Mouse (Mus musculus): ENCODE data around the gene Sfxn5. TPM values are rescaled to one million over a fixed set of nuclear protein-coding genes. Genes with fewer than 3 reads are reported as not detected.

Gene Sfxn5
- total RNA-seq (2015) (6.5 and 8.4 TPM in 2 replicates), total RNA-seq (2017) (8.4 and 13.4 TPM in 2 replicates)

DNA sequence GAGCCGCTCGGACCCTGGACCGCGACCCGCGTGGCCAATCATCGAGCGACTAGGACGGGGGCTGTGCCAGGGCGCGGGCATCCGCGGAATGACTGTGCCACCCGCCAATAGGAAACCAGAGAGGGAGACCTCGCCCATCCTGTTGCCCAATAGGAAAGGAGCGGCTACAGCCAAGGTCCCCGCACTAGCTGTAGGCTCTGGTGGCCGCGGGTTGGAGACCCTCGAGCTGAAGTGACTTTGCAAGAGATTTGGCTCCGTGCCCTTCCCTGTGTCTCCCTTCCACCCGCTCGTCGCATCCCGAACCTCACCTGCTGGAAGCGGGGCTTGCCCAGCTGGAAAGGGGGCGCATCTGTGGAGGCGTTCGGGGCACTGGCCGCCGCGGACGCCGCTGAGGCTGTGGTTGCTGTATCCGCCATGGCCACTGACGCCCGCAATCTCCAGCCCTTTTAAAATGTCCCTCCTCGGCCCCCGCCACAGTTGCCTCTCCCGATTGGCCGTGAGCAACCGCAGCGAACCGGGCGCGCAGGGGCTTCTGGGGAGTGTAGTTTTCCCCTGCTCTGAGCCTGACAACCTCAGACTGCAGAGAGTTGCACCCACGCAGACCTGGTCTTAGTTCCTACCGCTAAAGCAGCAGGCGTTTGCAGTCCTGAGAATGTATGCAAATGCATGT, at the start of gene Sfxn5:
TSS of gene Sfxn5 (minus strand) at position 423 of the 670 bp plus-strand sequence.
- ATAC-seq (ENCODE audit: poor library complexity, severe bottlenecking), result peak; percentile 86

DNA sequence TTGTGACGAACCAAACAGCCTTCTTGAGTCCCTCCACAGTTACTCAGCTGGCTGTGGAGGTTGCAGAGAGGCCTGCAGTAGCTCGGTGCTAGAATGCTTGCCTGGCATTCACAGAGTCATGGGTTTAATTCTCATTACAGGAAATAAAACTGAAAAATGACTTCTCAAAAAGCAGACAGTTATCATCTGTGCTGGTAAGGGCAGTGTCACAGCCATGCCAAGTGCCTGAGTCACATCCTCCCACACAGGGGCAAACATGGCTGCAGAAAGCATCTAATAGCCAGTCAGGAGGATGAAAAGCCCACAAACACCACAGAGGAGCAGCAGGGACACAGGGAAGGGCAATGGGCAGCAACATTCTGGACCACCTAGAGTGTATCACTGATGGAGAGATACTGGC, 49.6 kb upstream of the Sfxn5 start:
- ATAC-seq (ENCODE audit: poor library complexity, severe bottlenecking), result no peak

DNA sequence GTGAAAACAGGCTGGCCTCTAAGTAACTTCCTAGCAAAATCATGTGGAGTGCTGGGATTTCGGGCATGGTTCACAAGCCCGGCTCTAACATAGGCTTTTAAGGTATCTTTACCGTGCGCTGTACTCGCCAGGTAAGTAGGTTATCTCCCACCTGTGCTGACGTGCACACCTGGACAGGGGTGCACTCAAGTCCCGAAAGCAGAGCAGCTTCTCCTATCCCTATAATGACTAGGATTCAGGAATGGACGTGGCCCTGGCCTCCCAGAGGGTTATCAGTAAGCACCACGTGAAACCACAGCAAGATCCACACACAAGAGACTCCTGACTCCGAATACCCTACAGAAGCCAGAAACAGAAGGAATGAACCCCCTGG, 48.4 kb upstream of the Sfxn5 start:
- ATAC-seq (ENCODE audit: poor library complexity, severe bottlenecking), result no peak

DNA sequence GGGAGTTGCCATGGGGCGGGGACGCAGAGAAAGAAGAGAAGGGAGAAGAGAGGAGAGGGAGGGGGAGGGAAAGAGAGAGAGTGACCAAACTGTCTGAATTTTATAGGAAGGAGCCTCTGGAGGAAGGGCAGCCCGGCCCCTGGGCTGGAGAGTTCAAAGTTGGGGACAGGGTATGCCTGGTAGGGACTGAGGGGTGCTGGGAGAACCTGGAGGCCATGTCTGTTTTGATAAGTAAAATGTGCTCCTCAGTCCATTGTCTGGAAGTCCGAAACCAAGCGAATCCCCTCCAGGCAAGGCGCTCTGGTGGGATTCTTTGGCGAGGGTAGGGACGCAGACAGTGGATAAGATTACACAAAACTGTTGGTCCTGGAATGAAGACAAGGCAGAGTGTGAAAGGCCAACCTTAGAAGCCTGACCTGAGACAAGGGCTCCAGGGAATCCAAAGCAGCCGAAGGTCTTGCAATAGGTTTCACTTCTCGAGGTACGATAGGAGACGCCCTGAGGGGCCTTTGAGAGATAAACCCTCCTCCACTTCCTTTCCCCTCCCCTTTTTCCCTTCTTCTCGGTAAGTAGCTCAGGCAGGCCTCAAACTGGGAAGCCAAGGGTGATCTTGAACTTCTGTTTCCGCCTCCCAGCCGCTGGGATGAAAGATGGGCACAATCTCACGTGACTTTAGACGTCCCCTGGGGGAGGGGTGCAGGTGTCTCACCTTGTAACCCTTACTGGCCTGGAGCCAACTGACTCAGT, 47.9 kb upstream of the Sfxn5 start:
- peak; percentile 48 for ATAC-seq (ENCODE audit: poor library complexity, severe bottlenecking)

DNA sequence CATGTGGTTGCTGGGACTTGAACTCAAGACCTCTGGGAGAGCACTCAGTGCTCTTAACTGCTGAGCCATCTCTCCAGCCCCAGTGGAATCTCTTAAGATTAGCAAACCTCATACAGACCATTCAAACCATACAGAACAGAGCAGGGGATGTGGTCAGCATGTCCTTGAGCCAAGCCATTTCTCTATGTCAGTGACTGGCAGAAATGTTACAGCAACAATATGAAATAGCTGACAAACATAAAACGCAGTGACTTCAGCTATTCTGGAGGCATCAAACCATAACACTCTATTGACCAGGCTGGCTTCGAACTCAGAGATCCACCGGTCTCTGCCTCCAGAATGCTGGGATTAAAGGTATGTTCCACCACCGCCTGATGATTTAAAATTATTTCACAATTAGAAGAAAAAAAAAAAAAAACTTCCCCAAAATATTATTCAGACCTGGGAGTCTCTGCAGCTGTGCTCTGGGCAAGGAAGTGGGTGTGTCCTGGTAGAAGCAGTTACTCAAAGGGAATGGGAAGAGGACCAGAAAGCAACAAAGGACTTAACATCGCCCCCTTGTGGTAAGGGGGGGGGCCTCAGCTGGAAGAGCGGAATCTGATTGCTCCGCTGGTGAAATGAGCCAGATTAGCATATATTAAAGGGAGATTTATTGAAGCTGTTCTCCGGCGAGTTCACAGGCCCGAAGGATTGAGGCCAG, 47.1 kb upstream of the Sfxn5 start:
- ATAC-seq (ENCODE audit: poor library complexity, severe bottlenecking), result peak; percentile 92

DNA sequence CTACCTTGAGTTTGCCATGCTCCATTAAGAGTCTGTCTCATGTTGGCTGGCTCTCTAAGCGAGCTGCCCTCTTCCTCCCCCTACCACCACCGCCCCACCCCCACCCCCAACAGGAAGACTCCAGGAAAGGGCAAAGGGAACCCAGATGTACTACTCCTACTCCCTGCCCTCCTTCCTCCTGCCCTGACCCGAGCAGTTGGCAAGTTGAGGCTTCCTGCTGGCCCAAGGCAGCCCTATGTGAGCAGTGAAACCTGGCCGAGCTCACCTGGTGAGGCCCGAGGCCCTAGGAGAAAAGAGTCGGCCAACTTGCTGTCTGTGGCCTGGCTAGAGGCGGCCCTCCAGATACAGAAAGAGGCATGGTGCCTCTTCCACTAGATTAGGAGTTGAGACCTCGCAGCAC, 45.4 kb upstream of the Sfxn5 start:
- no peak for ATAC-seq (ENCODE audit: poor library complexity, severe bottlenecking)

DNA sequence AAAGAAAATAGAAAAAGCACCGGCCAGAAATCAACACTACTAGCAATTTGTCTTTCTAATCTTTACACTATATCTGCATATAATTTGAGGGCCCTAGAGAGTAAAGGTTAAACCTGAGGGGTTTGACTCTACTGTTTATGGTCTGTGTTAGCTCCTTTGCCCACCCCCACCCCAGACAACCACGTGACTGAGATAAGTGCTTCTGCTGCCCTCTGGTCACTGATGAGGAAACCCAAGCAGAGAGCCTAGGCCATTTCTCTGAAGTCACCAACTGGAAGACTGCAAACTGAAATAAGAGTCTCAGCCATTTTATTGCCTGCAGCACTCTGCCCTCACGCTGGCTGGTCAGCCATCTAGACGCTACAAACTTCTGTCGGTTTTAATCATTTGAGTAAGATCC, 44.7 kb upstream of the Sfxn5 start:
- no peak for ATAC-seq (ENCODE audit: poor library complexity, severe bottlenecking)

DNA sequence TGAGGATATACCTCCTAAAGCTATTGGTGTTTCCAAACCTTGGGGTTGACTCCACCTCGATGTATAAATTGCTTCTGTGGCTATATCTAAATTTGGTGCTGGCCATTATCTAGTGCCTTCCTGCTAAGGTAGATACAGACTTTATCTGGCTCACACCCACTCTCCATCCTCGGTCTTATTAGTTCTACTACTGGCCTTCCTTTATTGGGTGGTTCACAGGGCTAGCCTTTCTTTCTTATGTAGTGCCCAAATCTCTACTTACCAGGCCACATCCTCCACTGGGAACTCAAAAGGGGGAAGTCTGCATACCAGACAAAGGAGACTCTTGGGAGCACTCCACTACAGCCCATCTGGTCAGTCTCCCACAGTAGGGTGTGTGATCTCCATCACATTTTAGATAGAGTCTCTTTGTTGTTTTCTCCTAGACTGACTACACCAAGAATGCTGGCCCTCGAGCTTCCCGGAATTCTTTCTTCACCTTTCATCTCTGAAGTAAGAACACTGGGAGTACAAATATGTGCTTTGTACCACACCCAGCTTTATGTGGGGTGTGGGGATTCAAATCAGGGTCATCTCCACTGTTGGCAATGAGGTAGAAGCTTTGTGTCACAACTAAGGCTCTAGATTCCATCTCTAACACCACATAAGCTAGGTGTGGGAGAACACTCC, 44.0 kb upstream of the Sfxn5 start:
- no peak for ATAC-seq (ENCODE audit: poor library complexity, severe bottlenecking)

DNA sequence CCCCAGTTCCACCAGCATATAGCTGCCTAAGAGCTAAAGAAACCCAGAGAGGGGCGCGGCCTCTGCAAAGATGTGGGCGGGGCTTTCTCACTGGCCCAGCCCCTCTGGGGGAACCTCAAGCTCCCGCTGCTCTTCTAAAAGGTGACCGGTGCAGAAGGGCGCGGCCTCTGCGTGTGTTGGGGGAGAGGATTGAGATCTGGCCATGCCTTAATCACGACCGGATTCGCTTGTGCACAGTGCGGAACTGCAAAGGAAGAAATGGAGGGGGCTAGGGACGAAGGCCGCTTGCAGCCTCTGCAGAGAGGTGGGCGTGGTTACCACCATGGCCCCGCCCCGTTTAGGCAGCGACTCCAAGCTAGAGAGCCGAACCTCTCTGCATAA, 41.5 kb upstream of the Sfxn5 start:
- peak; percentile 92 for ATAC-seq (ENCODE audit: poor library complexity, severe bottlenecking)

DNA sequence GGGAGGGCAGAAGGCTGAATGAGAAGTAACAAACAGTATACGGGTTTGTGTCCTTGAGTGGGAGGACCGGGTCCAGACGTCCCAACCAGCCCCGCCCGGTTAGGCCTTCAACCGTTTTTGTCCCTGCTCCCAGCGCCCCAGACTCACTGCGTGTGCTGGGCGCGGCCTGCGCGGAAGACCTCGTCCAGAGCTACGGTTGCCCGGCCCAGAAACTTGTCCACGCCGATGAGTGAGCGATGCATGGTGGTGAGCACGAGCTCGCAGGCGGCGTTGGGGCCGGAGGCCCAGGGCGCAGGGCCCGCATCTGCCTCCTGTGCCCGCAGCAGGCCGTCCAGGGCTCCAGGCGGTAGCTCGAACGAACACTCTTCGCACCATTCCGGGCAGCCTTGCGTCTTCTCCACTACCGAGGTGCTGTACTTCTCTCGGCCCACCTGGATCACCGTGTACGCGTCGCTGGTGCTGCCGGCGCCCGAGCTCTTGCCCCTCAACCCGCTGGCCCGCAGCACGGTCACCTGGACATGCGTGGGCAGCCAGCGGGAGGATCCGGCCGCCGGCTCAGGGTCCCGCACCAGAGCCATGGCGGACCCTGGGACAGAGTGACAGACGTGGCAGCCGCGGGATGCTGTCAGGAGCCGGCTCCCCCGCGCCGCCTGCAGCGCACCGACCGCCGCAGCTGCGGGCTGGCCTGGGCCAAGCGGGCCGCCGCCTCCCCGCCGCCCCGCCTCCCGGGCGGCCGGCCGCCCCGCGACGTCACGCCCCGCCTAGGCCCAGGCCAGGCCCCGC, 40.9 kb upstream of the Sfxn5 start, which contains the start of gene Rab11fip5:
TSS of gene Rab11fip5 (minus strand) at position 684 of the 783 bp plus-strand sequence.
- peak; percentile 5; the same call in 1 of the 2 replicates for ATAC-seq (ENCODE audit: poor library complexity, severe bottlenecking)

DNA sequence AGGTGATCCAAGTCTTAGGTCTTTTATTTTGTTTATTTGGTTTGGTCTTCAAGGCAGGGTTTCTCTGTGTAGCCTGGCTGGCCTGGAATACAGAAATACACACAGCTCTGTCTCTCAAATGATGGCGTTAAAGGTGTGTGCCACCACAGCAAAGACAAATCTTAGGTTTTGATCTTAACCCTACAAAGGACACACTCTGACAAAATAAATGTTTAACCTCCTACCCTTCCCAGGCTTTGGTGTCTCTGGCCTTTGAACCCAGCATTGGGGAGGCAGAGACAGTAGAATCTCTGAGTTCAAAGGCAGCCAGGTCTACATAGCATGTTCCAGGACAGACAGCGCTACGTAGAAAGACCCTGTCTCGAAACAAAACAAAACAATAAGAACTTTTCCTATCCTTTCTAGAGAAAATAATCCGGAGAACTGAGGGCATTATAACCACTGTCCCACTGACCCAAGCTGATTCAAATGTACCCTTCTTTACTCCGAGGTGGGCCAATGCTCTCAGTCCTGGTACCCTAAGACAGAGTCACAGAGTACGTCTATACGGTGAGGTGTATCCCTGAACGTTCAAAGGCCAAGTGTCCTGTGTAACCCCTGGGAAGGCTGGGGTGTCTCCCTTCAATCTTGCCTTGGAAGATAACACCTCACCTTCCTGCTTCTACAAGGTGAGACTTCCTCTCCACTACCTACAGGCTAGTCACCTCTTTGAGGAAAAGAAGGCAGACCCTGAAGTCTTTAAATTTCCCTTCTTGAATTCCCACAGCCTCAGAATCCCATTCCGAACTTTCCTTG, 40.0 kb upstream of the Sfxn5 start:
- no peak for ATAC-seq (ENCODE audit: poor library complexity, severe bottlenecking)

DNA sequence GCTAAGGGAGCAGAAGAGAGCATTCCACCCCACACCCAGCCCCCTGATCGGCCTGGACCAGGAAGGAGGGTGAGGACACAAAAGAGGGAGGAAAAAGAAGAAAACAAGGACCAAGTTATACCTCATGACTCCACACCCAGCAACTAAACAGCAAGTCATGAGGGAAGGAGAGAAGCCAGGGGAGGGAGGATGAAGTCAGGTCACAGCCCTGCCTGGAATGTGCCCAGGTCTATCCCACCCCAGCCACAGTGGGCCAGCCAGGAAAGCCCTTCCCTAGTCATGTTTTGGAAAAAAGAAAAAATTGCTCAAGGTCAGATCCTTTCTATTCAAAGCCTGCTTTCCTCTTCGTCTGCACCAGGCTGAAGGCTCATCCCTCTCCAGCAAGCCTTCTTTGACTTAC, 39.3 kb upstream of the Sfxn5 start:
- no peak for ATAC-seq (ENCODE audit: poor library complexity, severe bottlenecking)

DNA sequence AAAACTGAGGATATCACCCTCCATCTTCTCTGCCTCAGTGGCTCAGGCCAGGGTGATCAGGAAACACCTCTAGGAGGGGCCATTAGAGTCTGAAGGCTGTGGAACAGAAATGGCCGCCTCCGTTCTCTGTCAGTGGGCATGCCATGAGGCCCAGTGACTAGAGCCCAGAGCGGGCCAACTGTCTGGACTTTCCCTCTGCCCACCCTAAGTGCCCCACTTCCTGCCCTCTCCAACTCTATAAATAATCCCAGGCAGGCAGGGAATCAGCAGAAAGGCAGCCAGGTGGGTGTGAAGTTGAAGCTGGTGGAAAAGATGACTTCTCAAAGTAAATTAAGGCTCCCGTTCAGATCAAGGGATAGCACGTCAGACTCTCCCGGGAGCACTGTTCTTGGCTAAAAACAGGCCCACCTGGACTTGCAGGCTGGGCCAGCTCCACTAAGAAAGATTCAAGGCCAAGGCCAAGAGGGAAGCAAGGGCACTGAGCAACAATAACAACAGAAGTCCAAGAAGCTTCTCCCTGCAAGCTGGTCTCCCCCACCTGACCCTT, 38.7 kb upstream of the Sfxn5 start:
- no peak for ATAC-seq (ENCODE audit: poor library complexity, severe bottlenecking)

DNA sequence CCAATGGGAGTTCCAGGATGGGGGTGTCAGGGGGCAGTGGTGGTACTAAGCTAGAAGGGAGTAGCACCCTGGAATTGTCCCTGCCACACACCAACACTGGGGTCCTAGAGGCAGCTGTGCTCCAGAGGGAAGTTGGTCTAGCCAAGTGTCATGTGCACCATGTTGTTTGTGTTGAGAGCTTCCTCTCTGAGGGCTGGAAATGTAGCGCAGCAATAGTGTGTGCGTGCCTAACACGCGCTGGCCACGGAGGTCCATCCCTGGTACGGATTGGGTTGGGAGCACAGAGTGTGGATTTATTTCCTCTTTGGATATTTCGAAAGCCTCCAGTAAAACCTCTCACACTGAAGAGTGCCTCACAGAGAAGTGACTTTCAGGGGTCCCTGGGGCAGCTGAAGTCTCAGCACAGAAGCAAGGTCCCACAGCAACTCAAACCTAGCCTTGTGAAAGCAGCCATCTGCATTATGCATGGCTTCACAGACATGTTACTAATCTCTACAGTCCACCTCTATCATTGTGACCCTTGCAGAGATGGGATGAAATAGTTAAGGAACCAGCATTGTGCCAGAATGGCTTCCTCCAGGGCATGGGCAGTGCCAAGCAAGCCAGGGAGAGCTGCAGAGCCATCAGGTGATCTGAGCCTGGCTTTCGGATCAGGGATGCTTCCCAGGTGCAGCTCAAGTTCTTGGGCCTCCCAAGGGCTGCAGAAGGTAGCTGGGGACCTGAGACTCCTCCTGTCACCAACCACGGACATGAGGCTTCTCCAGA, 37.6 kb upstream of the Sfxn5 start:
- no peak for ATAC-seq (ENCODE audit: poor library complexity, severe bottlenecking)

DNA sequence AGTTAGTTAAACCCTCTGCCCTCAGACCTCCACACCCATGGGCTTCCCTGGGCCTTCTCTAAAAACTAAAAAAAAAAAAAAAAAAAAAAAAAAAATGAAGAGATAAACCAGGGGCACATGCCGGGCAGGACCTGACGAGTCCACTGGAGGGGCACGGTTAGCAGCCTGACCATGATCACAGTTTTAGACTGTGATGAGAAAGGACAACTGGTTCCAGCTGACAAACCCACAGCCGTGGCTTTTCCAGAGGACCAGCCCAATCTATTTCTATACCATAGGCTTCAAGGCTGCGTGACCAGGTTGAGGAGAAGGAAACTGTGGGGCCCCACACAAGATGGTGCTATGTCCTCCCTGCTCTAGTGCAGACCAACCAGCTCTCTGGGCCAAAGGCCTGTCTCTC, 36.8 kb upstream of the Sfxn5 start:
- ATAC-seq (ENCODE audit: poor library complexity, severe bottlenecking), result no peak

DNA sequence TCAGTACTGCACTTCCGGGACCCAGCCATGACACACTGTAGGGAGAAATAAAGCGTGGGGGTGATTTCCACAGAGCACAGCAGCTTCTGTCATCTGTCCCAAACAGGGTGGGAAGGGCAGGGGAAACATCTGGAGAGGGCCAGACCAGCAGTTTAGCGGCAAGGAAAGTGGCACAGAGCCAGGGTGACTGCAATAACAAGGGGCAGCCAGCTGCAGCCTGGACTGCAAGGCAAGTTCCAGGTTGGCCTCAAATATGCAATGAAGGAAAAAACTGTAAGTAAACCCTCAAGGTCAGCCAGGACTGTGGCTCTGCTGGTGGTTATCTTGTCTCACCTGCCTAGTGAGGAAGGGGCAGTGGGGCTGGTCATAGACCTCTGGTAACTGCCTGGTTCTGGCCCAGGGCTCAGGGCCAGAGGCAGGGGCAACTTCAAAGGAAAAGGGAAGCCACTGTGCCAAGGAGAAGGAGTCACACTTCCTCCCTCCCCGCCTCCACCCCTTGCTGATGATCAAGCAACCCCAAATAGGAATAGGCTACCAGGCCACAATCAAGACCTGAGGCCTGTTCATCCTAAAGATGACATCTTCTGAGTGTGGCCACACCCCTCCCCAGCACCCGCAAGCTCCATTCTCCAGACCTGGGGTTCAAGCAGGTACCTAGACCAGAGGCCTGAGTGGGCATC, 36.1 kb upstream of the Sfxn5 start:
- ATAC-seq (ENCODE audit: poor library complexity, severe bottlenecking), result peak; percentile 80

DNA sequence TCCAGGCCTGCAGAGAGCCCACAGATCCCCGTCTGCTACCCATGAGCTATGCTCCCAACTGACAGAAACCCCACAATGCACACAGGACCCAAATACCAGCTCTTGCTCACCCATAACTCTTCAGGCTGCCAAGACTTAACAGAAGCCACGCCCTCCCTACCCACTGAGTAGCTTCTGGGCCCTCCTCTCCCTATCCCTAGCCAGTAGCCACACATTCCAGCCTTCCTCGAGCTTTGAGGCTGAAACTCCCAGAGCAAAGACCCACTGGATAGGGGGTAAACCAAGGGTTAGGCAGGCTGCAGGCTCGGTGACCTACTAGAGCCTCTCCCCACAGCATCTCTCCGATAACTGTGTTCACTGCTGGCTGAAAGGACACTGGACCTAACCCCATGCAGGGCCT, 35.5 kb upstream of the Sfxn5 start:
- no peak for ATAC-seq (ENCODE audit: poor library complexity, severe bottlenecking)

DNA sequence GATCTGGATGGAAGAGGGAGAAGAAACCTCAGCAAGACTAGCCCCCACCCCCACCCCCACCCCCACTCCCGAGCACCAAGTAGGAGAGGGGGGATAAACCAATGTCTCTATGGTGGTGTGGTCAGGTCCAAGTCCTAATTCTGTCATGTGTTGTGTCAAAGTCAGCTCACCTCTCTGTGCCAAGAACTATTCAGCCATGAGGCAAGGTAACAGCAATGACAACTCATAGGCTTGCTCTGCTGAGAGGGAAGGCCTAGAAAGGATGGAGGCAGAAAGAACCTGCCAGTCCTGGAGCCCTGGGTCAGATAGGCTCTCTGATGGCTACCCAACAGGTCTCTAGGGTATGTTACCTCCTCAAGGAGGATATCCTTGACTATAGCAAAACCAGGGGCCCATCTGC, 34.9 kb upstream of the Sfxn5 start:
- ATAC-seq (ENCODE audit: poor library complexity, severe bottlenecking), result no peak

Measured in megakaryocyte, adult 5-6 weeks (primary cell).